Mouse (Mus musculus) mouse trophoblast stem cell (cell line): ENCODE measurements around the gene Nprl3.
"Not testable (repeated sequence)": the region's sequence is repeated elsewhere in the genome, so short reads cannot be mapped to it uniquely, and the experiment has no call there.

Source experiments
- in situ Hi-C, 2 experiments: fragments of 300-500 bp; cut with MseI, MboI; formaldehyde crosslinking; loops; 2 replicates in 1 of 2; 3 replicates in 1 of 2; pipeline ENCODE4 v1.15.1; 2025

Nprl3 gene

DNA sequence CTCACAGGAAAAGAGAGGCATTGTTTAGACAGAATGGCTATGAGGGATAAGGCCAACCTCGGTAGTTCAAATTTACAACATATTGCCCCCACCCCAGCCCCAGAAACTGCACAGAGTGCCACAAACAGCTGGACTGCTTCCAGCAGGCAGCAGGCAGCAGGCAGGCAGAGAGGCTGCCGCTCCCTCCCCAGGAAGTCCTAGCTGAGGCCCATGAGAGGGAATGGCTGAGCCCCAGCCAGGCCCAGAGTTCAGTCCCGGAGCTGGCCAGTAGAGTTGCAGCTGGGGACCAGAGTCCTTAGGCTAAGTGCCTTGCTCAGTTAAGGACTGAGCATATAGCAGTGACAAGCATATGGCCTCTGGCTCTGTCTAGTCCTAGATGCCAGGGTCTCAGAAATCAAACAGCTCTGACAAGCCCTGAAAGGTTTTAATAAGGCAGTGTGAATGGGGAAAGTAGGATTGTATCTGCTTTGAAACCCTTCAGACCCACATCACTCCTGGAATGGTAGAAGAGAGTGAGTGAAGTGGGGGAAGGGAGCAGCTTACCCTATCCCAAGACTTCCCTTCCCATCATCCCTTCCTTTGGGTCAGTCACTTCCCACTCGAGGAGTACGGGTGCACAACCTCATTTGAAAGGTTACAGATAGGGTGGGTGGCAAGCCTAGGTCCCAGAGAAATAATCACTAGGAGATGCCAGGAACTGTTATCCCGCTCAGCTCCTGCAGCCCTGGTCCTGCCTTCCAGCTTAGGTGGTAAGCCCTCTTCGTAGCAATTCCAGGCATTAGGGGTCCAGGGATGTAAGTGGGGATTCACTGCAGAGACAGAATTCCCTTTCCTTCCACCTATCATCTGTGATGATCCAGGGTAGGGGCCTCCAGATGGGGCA, 42.0 kb downstream of the Nprl3 start:
- in situ Hi-C loops = no loop called here

DNA sequence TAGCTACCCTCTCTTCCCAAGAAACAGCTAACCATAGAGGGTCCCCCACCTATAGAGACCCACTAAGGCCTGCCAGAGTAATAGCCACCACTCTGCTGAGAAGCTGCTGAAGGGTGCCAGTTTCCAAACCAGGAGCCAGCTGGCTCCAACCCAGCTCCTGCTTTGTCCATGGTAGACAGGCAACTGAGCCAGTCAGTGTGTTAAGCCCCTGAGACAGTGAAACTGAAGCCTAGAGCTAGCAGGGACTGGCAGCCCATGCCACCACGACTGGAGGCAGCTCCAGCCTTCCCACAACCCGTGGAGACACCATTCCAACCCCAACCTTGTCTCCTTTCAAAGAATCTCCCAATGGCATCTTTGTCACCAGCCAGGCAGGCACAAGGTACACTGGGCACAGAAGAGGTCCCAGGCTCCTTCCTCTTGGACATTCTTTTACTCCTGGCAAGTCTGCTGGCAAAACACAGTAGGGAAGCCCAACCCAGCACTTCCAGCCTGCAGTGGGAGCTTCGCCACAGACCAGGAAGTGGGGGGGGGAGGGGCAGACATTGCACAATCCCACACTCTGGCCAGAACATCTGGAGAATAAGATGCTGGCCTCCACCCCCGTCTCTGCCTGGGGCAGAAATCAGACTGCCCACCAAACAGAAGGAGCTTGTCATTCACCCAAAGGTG, 42.9 kb downstream of the Nprl3 start:
- in situ Hi-C loops = no loop called here

DNA sequence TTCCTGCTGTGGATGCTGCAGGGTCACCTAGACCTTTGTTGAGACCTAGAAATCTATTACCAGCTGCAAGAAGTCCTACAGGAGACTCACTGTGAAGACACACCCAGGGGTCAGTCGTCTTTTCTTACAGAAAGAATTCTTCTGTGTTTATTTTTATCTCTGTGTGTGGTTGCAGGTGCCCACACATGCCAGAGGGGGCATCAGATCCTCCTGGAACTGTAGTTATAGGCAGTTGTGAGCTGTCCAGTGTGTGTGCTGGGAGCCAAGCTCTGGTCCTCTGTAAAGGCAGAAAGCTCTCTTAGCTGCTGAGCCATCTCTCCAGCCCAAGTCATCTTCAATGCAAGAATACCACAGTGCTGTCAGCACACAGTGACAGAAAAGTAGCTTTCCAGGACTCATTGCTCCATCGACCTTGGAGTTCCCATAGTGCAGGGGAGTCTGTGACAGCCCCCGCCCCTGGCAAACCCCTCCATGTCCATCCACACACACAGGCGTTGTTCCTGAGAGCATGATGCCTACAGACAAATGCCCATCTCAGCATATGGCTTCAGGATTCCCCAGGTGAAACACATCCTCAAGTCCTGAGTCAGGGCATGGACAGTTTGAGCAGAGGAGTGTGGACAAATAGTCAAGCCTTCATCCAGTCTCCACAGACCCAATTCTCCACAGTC, 44.1 kb downstream of the Nprl3 start:
- in situ Hi-C loops = no loop called here

DNA sequence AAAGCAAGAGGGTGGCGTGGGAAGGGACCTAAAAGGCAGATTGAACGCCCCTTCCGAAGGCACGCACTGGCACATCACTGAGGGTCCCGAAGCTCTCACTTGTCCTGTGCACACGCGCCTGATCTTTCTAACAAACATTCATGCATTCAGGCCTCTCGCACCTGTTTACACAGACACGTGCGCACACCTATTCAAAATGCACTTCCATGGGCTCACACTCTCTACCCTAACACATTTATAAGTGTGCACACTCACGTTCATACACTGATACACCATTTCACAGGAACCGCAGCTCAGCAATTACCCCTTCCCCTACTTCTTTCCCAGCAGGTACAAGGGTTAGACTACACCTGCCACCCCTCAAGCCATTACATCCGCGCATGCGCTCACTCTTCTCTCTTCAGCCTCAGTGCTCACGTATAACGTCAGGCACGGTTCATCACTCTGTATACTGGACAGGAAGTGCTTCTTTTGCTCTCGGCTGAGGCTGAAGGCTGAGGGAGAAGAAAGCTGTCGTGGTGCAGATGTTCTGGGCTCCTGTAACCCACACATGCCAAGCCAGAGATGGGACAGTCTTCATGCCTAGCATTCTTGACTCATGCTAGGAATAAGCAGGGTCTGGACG, 44.8 kb downstream of the Nprl3 start:
- in situ Hi-C loops = no loop called here

DNA sequence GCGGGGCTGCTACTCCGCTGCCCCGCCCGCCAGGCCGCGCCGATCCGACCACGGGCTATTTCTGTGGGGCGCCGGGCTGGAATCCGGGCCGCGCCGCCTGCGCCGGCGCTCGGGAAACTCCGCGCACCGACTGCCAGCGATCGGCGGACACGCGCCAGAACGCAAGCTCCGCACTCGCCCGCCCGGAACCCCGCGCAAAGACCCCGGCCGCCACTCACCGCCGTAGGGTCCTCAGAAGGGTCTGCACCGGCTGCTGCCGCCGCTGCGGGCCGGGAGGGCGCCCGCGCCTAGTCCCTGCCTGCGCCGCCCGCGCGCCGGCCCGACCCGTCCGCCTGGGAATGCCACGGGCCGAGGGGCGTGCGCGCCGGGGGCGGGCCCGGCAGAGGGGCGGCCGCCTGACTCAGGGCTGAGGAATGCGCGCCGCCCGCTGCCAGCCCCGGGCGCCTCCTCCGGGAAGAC, 45.5 kb downstream of the Nprl3 start, which contains the start of gene Rhbdf1:
Rhbdf1 (minus strand) TSS at position 350 of the 459 bp plus-strand sequence.
- in situ Hi-C loops = no loop called here

DNA sequence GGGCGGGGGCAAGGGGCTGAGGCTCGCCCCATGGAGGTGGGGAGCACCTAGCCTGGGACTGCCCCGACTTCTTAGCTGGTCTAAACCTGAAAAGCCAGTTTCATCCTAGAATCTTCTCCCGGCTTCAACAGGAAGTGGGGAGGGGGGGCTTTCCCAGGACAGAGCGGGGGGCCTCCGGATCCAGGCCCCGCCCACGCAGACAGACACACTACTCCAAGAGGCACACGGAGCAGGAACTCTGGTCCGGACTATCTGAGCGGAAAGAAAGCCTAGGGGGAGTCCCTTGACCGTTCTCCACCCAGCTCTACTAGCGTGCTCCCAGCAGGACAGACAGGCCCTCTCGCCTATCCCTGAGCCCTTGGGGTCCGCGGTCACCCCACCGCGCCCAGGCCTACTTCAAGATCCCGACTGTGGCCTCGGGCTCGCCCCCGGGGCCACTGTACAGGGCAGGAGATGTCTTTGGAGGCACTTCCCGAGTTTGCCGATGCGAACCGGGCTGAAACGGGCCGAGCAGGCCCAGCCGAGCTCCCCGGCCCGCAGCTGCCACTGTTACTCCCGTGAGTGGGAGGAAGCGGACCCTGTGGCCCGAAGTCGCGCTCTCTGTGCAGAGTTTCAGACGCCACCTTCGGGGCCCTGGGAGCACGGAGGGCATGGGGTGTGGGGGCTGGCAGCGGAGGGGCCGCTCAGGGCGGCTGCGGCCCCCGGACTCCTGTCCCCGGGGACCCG, 46.1 kb downstream of the Nprl3 start:
- in situ Hi-C loops = no loop called here

DNA sequence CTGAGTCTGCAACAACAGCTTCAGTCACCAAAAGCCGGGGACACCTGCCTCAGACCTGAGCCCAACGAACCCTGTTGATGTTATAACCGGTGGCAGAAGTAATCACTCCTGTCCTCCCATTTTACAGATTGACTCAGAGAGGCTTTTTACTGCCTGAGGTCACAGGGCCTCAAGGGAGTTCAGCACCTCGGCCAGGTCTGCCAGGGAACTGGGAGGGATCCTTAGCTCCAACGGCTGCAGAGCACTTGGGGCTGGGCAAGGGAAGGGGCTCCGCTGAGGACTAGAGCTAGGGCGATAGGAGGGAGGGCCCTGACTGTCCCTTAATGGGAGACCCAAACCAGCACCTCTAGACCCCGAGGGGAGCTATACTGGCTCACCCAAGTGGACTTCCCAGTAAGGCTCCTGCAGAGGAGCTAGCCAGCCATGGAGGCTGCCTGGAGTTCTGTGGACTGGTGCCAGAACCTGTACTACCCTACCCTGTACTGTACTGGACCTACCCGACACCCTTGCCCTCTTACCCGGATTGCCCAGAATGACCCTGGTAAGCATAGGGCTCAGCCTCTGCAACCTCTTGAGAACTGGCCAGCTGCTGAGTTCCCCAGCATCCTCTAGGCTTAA, 46.8 kb downstream of the Nprl3 start:
- in situ Hi-C loops = no loop called here

DNA sequence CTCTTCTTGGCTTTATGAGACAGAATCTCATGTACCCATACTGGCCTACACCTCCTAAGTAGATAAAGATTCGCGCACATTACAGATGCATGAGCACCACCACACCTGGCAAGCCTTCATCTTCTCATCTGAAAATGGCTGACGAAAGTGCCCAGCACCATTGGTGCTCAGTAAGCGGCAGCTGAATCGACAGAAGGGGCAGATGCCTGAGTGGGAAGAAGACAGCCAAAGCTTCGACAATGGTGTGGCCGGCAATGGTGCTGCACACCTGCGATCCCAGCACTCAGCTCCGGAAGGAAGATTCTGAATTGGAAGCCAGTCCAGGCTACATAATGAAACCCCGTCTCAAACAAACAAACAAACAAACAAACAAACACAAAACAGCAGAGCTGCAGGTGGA, 48.2 kb downstream of the Nprl3 start:
- in situ Hi-C loops = no loop called here

DNA sequence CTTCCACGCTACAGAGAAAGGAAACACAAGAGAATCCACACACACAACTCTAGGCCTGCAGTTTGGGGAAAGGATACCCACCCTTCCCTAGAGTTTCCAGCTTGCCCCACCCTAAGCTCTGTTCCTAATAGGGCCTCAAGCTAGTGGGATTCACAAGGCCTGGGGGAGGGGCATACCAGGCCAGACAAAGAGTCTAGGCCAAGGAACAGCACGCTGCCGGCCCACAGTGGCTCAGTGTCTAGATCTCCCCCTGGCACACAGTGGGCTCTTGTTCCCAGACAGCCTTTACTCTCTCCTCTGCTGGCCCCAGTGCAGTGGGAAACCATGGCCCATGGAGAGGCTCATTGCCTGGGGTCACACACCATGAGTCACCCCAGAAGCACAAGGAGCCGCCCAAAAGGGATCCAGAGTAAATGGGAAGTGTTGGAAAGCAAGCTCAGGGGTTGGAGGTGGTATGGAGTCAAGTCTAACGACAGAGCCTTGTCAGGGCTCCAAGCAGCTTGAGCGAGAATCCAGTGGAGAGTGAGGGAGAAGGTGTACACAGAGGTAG, 48.9 kb downstream of the Nprl3 start:
- in situ Hi-C loops = no loop called here

DNA sequence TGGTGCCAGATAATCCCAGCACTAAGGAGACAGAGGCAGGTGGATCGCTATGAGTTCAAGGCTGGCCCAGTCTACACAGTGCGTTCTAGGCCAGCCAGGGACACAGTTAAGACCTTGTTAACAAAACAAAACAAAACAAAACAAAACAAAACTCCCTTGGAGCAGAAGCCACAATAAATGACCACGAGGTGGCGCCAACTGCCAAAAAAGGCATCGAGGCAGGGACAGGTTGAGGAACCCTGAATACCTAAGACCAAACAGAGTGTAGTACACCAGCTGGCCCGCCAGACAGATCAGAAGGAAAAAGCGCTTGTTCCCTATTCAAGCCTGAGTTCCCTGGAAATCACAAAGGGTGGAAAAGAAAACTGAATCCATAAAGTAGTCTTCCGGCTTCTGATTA, 50.7 kb downstream of the Nprl3 start:
- in situ Hi-C loops = no loop called here

DNA sequence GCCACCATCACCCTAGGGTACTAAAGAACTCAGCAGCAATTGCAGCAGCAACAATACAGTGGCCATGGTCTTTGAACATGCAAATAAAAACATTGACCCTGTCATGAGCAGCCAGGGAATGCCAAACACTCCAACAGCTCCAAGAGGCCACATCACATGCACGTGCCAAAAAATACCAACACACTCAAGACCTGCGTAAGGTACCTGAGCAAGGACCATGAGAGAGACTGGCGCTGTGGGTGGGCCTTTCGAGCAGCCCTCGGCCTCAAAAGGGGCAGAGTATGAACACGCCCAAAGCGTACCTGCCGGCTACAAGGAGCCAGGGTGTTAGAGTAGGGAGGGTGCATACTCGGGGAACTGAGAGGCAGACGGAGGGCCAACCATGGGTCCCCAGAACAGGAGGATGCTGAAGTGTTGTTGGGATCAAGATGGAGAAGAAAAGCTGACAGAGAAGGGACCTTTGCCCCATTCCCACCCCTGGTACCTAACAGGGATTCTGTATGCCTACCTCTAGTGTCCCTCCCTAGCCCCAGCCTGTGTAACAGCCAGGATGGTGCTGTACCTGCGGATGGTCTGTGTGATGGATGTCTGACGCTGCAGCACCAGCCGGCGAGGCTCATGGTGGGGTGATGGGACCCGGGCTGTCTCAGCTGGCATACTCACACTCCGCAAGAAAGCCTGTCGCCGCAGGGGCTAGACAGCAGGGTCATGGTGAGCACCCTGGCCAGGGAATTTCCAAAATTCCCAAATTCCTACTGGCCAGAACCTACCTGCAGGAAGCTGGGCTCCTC, 51.9 kb downstream of the Nprl3 start:
- in situ Hi-C loops = no loop called here

DNA sequence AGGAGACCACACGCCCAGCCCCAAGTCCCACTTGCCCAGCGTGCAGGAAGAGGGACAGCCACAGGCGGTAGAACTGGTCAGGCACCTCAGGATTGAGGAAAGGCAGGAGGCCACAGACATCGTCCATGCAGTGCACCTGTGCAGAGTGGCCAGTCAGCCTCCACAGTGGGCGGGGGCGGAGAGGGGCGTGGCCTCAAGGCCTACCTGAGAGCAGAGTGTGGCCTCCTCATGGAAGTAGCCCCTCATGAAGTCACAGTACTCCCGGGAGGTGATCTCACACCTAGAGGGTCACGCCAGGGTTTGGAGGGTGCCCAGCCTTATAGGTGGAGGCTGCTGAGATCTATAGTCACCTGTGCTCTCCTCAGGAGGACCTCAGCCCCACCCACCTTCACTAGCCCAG, 56.9 kb downstream of the Nprl3 start:
- in situ Hi-C loops = no loop called here

DNA sequence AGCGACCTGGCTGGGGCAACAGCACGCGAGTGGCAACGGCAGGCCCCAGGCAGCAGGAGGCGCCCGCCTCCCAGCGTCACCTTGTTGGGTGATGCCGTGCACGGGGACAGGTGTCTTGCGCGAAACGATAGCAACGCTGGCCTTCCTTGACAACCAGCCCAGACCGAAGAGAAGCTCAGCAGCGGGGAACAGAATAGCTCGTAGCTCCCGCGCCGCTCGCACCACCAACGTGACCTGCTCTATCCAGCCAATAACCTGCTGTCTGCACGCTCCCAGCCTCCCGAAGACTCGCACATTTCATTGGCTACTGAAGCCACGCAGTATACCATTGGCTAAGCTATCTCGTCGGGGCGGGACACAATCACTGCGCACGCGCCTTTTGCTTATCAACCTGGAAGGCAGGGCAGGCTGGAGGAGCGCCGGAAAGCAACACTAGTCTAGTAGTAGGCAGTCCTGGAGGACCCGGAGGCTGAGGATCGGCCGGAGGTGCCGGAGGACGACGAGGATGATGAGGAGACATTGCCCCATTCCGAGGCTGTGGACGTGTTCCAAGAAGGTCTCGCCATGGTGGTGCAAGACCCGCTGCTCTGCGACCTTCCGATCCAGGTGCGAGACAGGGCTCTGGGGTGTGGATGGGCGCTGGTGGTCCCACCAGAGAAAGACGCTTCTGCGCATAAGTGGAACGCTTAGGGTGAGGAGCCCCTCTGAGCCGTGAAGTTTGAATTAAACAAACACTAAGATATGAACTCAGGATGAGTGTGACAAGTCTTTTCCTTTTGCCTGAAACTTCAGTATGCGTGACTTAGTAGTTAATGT, 62.2 kb downstream of the Nprl3 start, which contains the start of gene Snrnp25:
Snrnp25 (plus strand) TSS at position 358 of the 816 bp plus-strand sequence.
- in situ Hi-C loops = no loop called here

DNA sequence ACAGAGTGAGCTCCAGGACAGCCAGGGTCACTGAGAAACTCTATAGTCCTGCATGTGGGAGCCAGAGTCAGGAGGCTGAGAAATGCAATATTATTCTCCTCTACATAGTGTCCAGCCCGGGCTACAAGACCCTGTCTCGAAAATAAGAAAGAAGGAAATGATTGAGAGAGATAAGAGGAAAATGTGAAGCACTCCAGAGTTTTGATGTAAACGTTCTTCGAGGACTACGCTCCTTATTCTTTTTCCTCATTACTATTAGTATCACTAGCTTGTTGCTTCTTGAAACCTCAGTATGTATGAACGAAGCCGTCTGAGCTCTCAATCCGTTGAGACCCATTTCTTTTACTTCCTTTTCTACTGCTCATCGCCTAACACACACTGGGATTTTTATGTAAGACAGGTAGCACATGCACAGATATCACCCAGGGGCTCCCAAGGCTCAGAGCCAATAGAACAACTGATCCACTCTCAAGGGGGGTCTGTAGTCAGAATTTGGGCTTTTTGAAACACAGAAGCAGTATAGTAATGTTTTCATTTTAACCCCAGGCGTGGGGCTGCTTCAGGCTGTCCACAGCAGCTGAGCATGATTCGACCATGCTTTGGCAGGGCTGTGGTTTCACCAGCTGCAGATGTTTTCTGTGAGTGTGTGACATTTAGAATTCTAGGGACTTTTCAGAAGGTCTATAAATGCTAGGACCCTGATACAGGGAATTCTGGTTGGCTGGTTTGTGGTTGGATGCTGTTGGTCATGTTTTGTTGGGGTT, 65.4 kb downstream of the Nprl3 start:
- in situ Hi-C loops = no loop called here

DNA sequence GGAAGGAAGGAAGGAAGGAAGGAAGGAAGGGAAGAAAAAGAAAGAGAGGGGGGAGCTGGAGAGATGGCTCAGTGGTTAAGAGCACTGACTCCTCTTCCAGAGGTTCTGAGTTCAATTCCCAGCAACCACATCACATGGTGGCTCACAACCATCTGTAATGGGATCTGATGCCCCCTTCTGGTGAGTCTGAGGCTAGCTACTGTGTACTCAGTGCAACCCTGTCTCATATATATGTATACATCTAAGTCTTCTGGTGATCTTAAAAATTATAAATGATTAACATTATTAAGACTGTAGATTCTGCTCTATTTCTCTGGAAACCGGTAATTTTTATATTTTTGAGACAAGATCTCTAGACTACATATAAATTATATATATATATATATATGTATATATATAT, 66.5 kb downstream of the Nprl3 start:
- in situ Hi-C loops = not testable (repeated sequence)

DNA sequence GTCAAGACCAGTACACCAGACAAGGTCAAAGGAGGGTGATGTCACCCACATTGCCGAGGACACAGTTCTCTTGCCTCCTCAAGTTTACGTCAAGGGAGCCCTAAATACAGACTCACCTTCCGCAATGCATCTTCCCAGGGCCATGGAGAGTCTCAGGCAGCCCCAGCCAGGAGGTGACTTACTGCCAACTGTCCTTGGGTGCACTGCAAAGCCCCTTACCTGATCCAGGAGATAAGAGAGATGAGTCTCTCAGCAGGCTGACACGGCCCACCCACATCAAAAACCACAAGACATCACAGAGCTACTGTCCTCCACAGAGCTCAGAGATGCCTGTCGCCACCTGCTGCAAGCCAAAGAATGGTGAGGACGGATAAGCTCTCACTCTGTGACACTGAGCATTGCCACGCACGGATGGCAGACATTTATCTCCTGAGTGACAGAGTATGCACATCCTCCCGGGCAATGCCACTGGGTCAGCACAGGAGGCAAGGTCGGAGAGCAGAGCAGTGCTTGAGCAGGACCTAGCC, 67.4 kb downstream of the Nprl3 start, which contains the start of gene Il9r:
Il9r (minus strand) TSS at position 205 of the 527 bp plus-strand sequence.
- in situ Hi-C loops = no loop called here

DNA sequence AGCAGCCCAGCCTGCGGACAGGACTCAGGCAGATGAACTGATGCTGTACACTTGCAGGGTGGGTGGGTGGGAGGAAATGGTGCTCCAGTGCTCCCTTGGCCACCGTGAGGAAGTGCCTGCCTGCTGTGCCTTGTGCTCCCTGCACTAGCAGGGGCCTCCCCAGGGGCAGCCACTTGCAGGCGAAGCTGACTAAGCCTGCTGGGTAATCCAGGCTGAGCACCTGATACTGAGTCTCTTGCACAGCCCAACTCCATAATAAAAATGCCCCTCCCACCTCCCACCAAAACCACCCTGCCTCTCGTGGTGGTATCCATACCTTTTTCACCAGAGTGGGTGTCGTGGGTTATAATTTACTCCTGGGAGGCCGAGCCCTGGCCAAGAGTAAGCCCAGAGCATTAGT, 68.3 kb downstream of the Nprl3 start:
- in situ Hi-C loops = no loop called here
